Mouse (Mus musculus): ENCODE results near the gene Aadat.
"Not testable (repeated sequence)": the region's sequence is repeated elsewhere in the genome, so short reads cannot be mapped to it uniquely, and the experiment has no call there.

Aadat gene

GRCm38 (mm10) chr8:60505653-60506521, at the start of gene Aadat:
Aadat (plus strand) TSS chr8:60505932.
- DNase-seq (ENCODE audit: low read depth, low spot score) = peak; percentile 70

- DNase-seq (ENCODE audit: low read depth, low spot score) = peak; percentile 35
These were observed 38.9 kb upstream of the Aadat start for GRCm38 (mm10) chr8:60466686-60467335.

GRCm38 (mm10) chr8:60490147-60490546, 15.6 kb upstream of the Aadat start:
- DNase-seq (ENCODE audit: low read depth, low spot score) = no peak

GRCm38 (mm10) chr8:60491871-60492270, 13.9 kb upstream of the Aadat start:
- DNase-seq (ENCODE audit: low read depth, low spot score) = no peak

GRCm38 (mm10) chr8:60492471-60492870, 13.3 kb upstream of the Aadat start:
- no peak for DNase-seq (ENCODE audit: low read depth, low spot score)

GRCm38 (mm10) chr8:60494606-60495005, 11.1 kb upstream of the Aadat start:
- DNase-seq (ENCODE audit: low read depth, low spot score) = no peak

- DNase-seq (ENCODE audit: low read depth, low spot score) = not testable (repeated sequence)
These were observed 10.7 kb upstream of the Aadat start for GRCm38 (mm10) chr8:60495046-60495445.

GRCm38 (mm10) chr8:60503098-60503497, 2.6 kb upstream of the Aadat start, which contains the start of gene Gm10283:
Gm10283 (minus strand) TSS chr8:60503198.
- no peak for DNase-seq (ENCODE audit: low read depth, low spot score)

- no peak for DNase-seq (ENCODE audit: low read depth, low spot score)
These were observed 12.6 kb downstream of the Aadat start for GRCm38 (mm10) chr8:60518286-60518685.

- DNase-seq (ENCODE audit: low read depth, low spot score) = no peak
These were observed 29.2 kb downstream of the Aadat start for GRCm38 (mm10) chr8:60534945-60535344.

- no peak for DNase-seq (ENCODE audit: low read depth, low spot score)
These were observed 61.1 kb downstream of the Aadat start for GRCm38 (mm10) chr8:60566783-60567182.

GRCm38 (mm10) chr8:60577231-60577630, 71.5 kb downstream of the Aadat start:
- DNase-seq (ENCODE audit: low read depth, low spot score) = no peak

GRCm38 (mm10) chr8:60583369-60583768, 77.6 kb downstream of the Aadat start:
- no peak for DNase-seq (ENCODE audit: low read depth, low spot score)

- not testable (repeated sequence) for DNase-seq (ENCODE audit: low read depth, low spot score)
These were observed 85.8 kb downstream of the Aadat start for GRCm38 (mm10) chr8:60591352-60592105.

- no peak for DNase-seq (ENCODE audit: low read depth, low spot score)
These were observed 89.0 kb downstream of the Aadat start for GRCm38 (mm10) chr8:60594761-60595160.
